Mouse (Mus musculus) midbrain, embryonic 10.5 days (tissue): ENCODE data around the gene Lrrc10. TPM values are rescaled to one million over a fixed set of nuclear protein-coding genes. Genes with fewer than 3 reads are reported as not detected.

Experiments used
- DNase-seq: peaks from one replicate; pipeline ENCODE4 v3.0.0-alpha.2; 2017; ENCODE audit warnings: low spot score
- H3K27ac ChIP-seq: fragments of 300-500 bp; sonication (generic); replicated peaks from 2 replicates; pipeline ENCODE4 v1.5.1; 2016; ENCODE audit warnings: mild to moderate bottlenecking
- H3K27me3 ChIP-seq: fragments of 300-500 bp; sonication (generic); 2 replicates; pipeline ENCODE4 v1.6.1; 2016; ENCODE audit warnings: low read depth, mild to moderate bottlenecking; ENCODE audit not compliant: poor library complexity, severe bottlenecking
- H3K36me3 ChIP-seq: fragments of 300-500 bp; sonication (generic); 2 replicates; pipeline ENCODE4 v1.6.1; 2016; ENCODE audit warnings: mild to moderate bottlenecking, moderate library complexity
- H3K4me1 ChIP-seq: fragments of 300-500 bp; sonication (generic); 2 replicates; pipeline ENCODE4 v1.6.1; 2016
- H3K4me3 ChIP-seq: fragments of 300-500 bp; sonication (generic); 2 replicates; pipeline ENCODE4 v1.5.1; 2016; ENCODE audit warnings: mild to moderate bottlenecking, moderate library complexity
- H3K9me3 ChIP-seq: fragments of 300-500 bp; sonication (generic); replicated peaks from 2 replicates; pipeline ENCODE4 v1.6.1; 2016; ENCODE audit warnings: mild to moderate bottlenecking
- WGBS: fragments of 180-500 bp; shearing (Covaris S2); methylation state at CpG from one replicate; pipeline ENCODE4 v1.1.7; 2016; 5-methylcytosine and 5-hydroxymethylcytosine counted together
- polyA plus RNA-seq: library from polyadenylated mRNA; unstranded; fragments of >200 nt; fragmentation: Nextera tagmentation; extraction: Ambion mirVana; gene quantifications from 2 replicates; pipeline ENCODE4 v1.2.1, GENCODE M21; 2016

Lrrc10 gene
- polyA plus RNA-seq, 1 experiment from 2014 or later, result 0.11 TPM

- Histone ChIP-seq H3K27ac (peak overlapping the region; percentile 87; the same call in 1 of the 2 replicates), H3K36me3 (peaks cover 15% of the 10 kb centered on the region), H3K4me3 (no peak overlapping the region), H3K4me1 (peaks cover 48% of the 10 kb centered on the region), H3K9me3 (no peaks in the 10 kb centered on the region), H3K27me3 (no peaks in the 10 kb centered on the region)
- 88% methylated on average over 6 of the region's 6 CpGs for WGBS
- no peak for DNase-seq
Measured at GRCm38 (mm10) chr10:117096096-117096495, 51.0 kb downstream of the Lrrc10 start.

Other genes with a start within 250 kb of the Lrrc10 start
- gene Myrfl, start 148.4 kb upstream of the Lrrc10 start, polyA plus RNA-seq, result 0.06 and 0.07 TPM in 2 replicates
- gene Rab3ip, start 94.6 kb upstream of the Lrrc10 start, polyA plus RNA-seq, result 43.2 and 47.3 TPM in 2 replicates
- not detected in 2 replicates for gene Gm10271, start 72.7 kb upstream of the Lrrc10 start, polyA plus RNA-seq
- 0.12 TPM in 2 replicates for gene Best3, start 59.0 kb upstream of the Lrrc10 start, polyA plus RNA-seq
- gene Cct2, start 18.5 kb downstream of the Lrrc10 start, polyA plus RNA-seq, result 290 and 327 TPM in 2 replicates
- gene Frs2, start 103.2 kb downstream of the Lrrc10 start, polyA plus RNA-seq, result 16.0 and 21.1 TPM in 2 replicates
- gene Yeats4, start 179.2 kb downstream of the Lrrc10 start, polyA plus RNA-seq, result 124 and 130 TPM in 2 replicates
- not detected in 2 replicates for gene 9530003J23Rik, start 193.4 kb downstream of the Lrrc10 start, polyA plus RNA-seq
- gene Lyz2, start 237.0 kb downstream of the Lrrc10 start, polyA plus RNA-seq, result 10.8 and 14.9 TPM in 2 replicates
- gene Lyz1, start 247.5 kb downstream of the Lrrc10 start, polyA plus RNA-seq, result not detected in 2 replicates